Mouse (Mus musculus): Measurements from ENCODE around the gene Gm2012.
"Not testable (repeated sequence)": the region's sequence is repeated elsewhere in the genome, so short reads cannot be mapped to it uniquely, and the experiment has no call there.

The Gm2012 gene

DNA sequence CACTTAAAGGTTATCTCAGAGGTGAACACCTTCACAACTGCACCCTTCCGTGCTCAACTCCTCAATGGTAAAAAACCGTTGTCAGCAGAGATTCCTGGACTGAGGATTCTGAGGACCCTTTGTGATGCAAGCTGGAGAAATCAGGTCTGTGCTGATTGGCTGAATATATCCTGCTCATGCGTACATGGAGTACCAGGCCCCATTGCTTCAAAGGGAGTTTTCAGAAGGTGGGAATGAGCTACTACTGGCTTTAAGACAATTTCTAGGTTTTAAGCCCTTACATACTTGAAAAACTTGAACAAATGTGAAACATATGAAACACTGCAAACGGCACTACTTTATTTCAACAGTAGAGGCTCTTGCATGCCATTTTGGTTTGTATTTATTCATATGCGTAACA is at the start of gene Gm2012:
Gene Gm2012, minus strand, starts transcription at position 101 of the 400 bp plus-strand sequence.
- not testable (repeated sequence) for DNase-seq

- not testable (repeated sequence) for DNase-seq
Observed at GRCm38 (mm10) chrX:26159146-26159545, 72.0 kb downstream of the Gm2012 start.
